10 mouse cellular contexts compared by ENCODE assay signal in genomic region chr19:56255506-56255905, GRCm38 (mm10). TPM values are rescaled to one million over a fixed set of nuclear protein-coding genes. Genes with fewer than 3 reads are reported as not detected.
DNase-seq lines count a peak whose midpoint lies in the region; ATAC-seq and TF ChIP-seq lines count a peak whose summit lies in the region.
"Had no signal": no experiment of that assay in that cellular context is flagged by ENCODE, and none has a peak within 500 bp of the region (broad histone marks: within the 10 kb centered on the region; RNA-seq: fewer than 3 reads in every experiment).

No protein-coding gene starts in this region.

- no peak for ATAC-seq in CD4-positive, CD25-positive, alpha-beta regulatory T cell, adult 4 months
- ATAC-seq in kidney, postnatal 0 days (replicated peaks; ENCODE audit: low FRiP score, low read depth): no peak
- ATAC-seq in kidney, embryonic 16.5 days (ENCODE audit: low FRiP score, low TSS enrichment): no peak
- peak; percentile 50; the same call in 1 of the 2 replicates for ATAC-seq in erythroblast, adult 5-6 weeks (replicated peaks; ENCODE audit: low FRiP score, poor library complexity, severe bottlenecking)
- no peak for ATAC-seq in inflammation-experienced regulatory T-cells, adult 6 months

- in situ Hi-C loops in ES-E14 (cut with MboI; ENCODE audit: low sequenced_read_pairs in 2 of 2, unreplicated experiment in 2 of 2): no loop called here

- no peaks in the 10 kb centered on the region for H3K36me3 ChIP-seq in kidney, postnatal 0 days (ENCODE audit: insufficient read depth, low read length)
- H3K36me3 ChIP-seq in kidney, embryonic 16.5 days (ENCODE audit: insufficient read depth, low read length): no peaks in the 10 kb centered on the region
- H3K36me3 ChIP-seq in ES-E14 (ENCODE audit: control insufficient read depth, insufficient read depth, low read length, poor library complexity, severe bottlenecking): no peaks in the 10 kb centered on the region
- H3K36me3 ChIP-seq: heart, embryonic 13.5 days had no signal

- H3K27ac ChIP-seq in kidney, postnatal 0 days: no peak overlapping the region
- H3K27ac ChIP-seq in kidney, embryonic 16.5 days (ENCODE audit: low read length): no peak overlapping the region
- H3K27ac ChIP-seq in ES-E14 (ENCODE audit: insufficient read depth, low read depth, low read length, poor library complexity, severe bottlenecking): no peak overlapping the region
- H3K27ac ChIP-seq: heart, embryonic 13.5 days had no signal

- no peak overlapping the region for H3K4me2 ChIP-seq in kidney, postnatal 0 days (ENCODE audit: low read length)
- no peak overlapping the region for H3K4me2 ChIP-seq in kidney, embryonic 16.5 days (replicated peaks; ENCODE audit: low read depth, low read length)
- H3K4me2 ChIP-seq: heart, embryonic 13.5 days had no signal

- H3K9ac ChIP-seq in kidney, postnatal 0 days (ENCODE audit: low read depth, low read length): no peak overlapping the region
- no peak overlapping the region for H3K9ac ChIP-seq in kidney, embryonic 16.5 days (replicated peaks; ENCODE audit: low read length)
- no peak overlapping the region for H3K9ac ChIP-seq in ES-E14 (ENCODE audit: insufficient read depth, low read depth, low read length, poor library complexity, severe bottlenecking)
- H3K9ac ChIP-seq: heart, embryonic 13.5 days had no signal

- H3K4me3 ChIP-seq in kidney, postnatal 0 days (replicated peaks; ENCODE audit: low read depth, low read length): no peak overlapping the region
- H3K4me3 ChIP-seq in kidney, embryonic 16.5 days (ENCODE audit: low read length): no peak overlapping the region
- no peak overlapping the region for H3K4me3 ChIP-seq in ES-E14 (ENCODE audit: insufficient read depth in 1 of 2, low read depth in 1 of 2, low read length in 2 of 2, poor library complexity in 1 of 2, severe bottlenecking in 1 of 2)
- H3K4me3 ChIP-seq: heart, embryonic 13.5 days; megakaryocyte, embryonic 14.5 days had no signal

- 17% methylated on average over 3 of the region's 3 CpGs for WGBS in kidney, postnatal 0 days
- WGBS in kidney, embryonic 16.5 days: 26% methylated on average over 3 of the region's 3 CpGs

- no peaks in the 10 kb centered on the region for H3K4me1 ChIP-seq in kidney, postnatal 0 days (replicated peaks; ENCODE audit: insufficient read depth, low read length)
- H3K4me1 ChIP-seq in kidney, embryonic 16.5 days (ENCODE audit: insufficient read depth, low read length): no peaks in the 10 kb centered on the region; the same call in 1 of the 2 replicates
- H3K4me1 ChIP-seq in ES-E14 (ENCODE audit: control insufficient read depth in 2 of 2, insufficient read depth in 2 of 2, low read length in 2 of 2, poor library complexity in 1 of 2): peaks cover 0 to 2% of the 10 kb centered on the region in 2 experiments; a peak in 1 of 4 replicates

- H3K27me3 ChIP-seq in kidney, postnatal 0 days (ENCODE audit: insufficient read depth, low read length): no peaks in the 10 kb centered on the region
- no peaks in the 10 kb centered on the region for H3K27me3 ChIP-seq in kidney, embryonic 16.5 days (ENCODE audit: insufficient read depth, low read length)

- H3K9me3 ChIP-seq in kidney, postnatal 0 days (replicated peaks; ENCODE audit: low read length): no peaks in the 10 kb centered on the region
- H3K9me3 ChIP-seq in kidney, embryonic 16.5 days (ENCODE audit: low read length): no peaks in the 10 kb centered on the region
- H3K9me3 ChIP-seq in ES-E14 (ENCODE audit: control insufficient read depth, insufficient read depth, low read depth, low read length): no peaks in the 10 kb centered on the region
- H3K9me3 ChIP-seq: heart, embryonic 13.5 days; megakaryocyte, embryonic 14.5 days had no signal

- TF ChIP-seq CTCF in kidney, postnatal 0 days (IDR thresholded peaks at IDR 0.05; ENCODE audit: low read depth): peak; percentile 96

- peak; percentile 41 for DNase-seq in CD4-positive, CD25-positive, alpha-beta regulatory T cell, adult 2 months (ENCODE audit: low read depth, low spot score)
- peak; percentile 87 for DNase-seq in kidney, postnatal 0 days (ENCODE audit: low spot score)
- DNase-seq in ES-E14 (ENCODE audit: low read depth, low spot score): peak; percentile 42
- DNase-seq in retina, adult 2 months (ENCODE audit: low read depth, low spot score): peak; percentile 16

TF ChIP-seq in ES-E14, 5 proteins besides CTCF, POLR2A, EP300 and RAD21:
- no peak for TF ChIP-seq MAFK (IDR thresholded peaks at IDR 0.05; ENCODE audit: insufficient read depth, low read depth, low read length)
- TF ChIP-seq ZC3H11A (IDR thresholded peaks at IDR 0.05; ENCODE audit: borderline replicate concordance, low read depth, low read length): peak; percentile 53; the same call in 1 of the 2 replicates
TF ChIP-seq in ES-E14: peak in this region for 1.

RNA-seq across cellular contexts. Expression of gene Habp2, which starts 31.4 kb away (rescaled TPM):
- under 1 TPM in 1 of 2 experiments, not detected in 1; 0.36 TPM for polyA plus RNA-seq in CD4-positive, CD25-positive, alpha-beta regulatory T cell, adult 4 months (2017; shearing (Covaris generic))
- 50.5 and 57.9 TPM in 2 replicates for polyA plus RNA-seq in kidney, postnatal 0 days (2015; fragmentation: Nextera tagmentation; extraction: Ambion mirVana)
- polyA plus RNA-seq in kidney, embryonic 16.5 days (2015; fragmentation: Nextera tagmentation; extraction: Ambion mirVana): 46.3 and 50.5 TPM in 2 replicates
- total RNA-seq in ES-E14 (2012; rRNA removed): 0.42 and 1.6 TPM in 2 replicates
- not detected in 2 replicates for total RNA-seq in erythroblast, adult 5-6 weeks (2015; ENCODE audit: low replicate concordance)
- total RNA-seq in erythroblast, adult 5-6 weeks (2017; ENCODE audit: low replicate concordance): not detected in 2 replicates
- under 1 TPM in 1 of 3 experiments, not detected in 2; 0.26 TPM for polyA plus RNA-seq in inflammation-experienced regulatory T-cells, adult 6 months (2017; shearing (Covaris generic))

Comparison
In these comparisons a context has a peak if more than half of its experiments do, and no peak if none do; other contexts are left out.
1. DNase-seq: peak in every context shown above with its lines; median percentile 87 in kidney, postnatal 0 days; 42 in ES-E14; 41 in CD4-positive, CD25-positive, alpha-beta regulatory T cell, adult 2 months; 16 in retina, adult 2 months.
2. RNA of gene Habp2, which starts 31.4 kb away (polyA plus RNA-seq): 46.3 to 50.5 TPM in kidney, embryonic 16.5 days and 50.5 to 57.9 TPM in kidney, postnatal 0 days; 0.36 TPM in CD4-positive, CD25-positive, alpha-beta regulatory T cell, adult 4 months and 0.26 TPM in inflammation-experienced regulatory T-cells, adult 6 months; every median in the first group is over 10 times any median in the second.